Mouse (Mus musculus) liver, embryonic 14.5 days (tissue): ENCODE results near the gene Armh4.

ENCODE experiments used
- CTCF ChIP-seq: IDR thresholded peaks from 2 replicates; pipeline ENCODE4 v1.5.1; 2016; ENCODE audit warnings: antibody characterized with exemption, low read depth, control low read depth
- EP300 ChIP-seq: IDR thresholded peaks from 2 replicates; pipeline ENCODE4 v1.6.1; 2016; ENCODE audit warnings: antibody characterized with exemption, low read depth

GRCm38 (mm10) chr14:49723361-49724054, 59.7 kb downstream of the Armh4 start:
- TF ChIP-seq CTCF (no peak), EP300 (no peak)
